Mouse (Mus musculus) midbrain, postnatal 0 days (tissue): ENCODE data around the gene Kcnab2. TPM values are rescaled to one million over a fixed set of nuclear protein-coding genes. Genes with fewer than 3 reads are reported as not detected.
A peak's percentile ranks its signal among the peaks of the same experiment; 100 is the strongest.

Source experiments
- ATAC-seq: fragments of 200-750 bp; cut with Nextera tagmentation; 2 replicates; pipeline ENCODE4 v1.8.0; 2017; ENCODE audit warnings: moderate number of reproducible peaks, mild to moderate bottlenecking, moderate TSS enrichment, moderate library complexity; ENCODE audit not compliant: low FRiP score
- DNase-seq: peaks from one replicate; pipeline ENCODE4 v3.0.0-alpha.2; 2015; ENCODE audit warnings: low spot score
- H3K27ac ChIP-seq: fragments of 300-500 bp; sonication (generic); 2 replicates; pipeline ENCODE4 v1.5.1; 2014; ENCODE audit warnings: low read depth, mild to moderate bottlenecking, low read length, mixed read lengths
- H3K27me3 ChIP-seq: fragments of 300-500 bp; sonication (generic); 2 replicates; pipeline ENCODE4 v1.6.1; 2014; ENCODE audit warnings: low read length, control low read depth, mixed read lengths; ENCODE audit not compliant: insufficient read depth
- H3K36me3 ChIP-seq: fragments of 300-500 bp; sonication (generic); 2 replicates; pipeline ENCODE4 v1.6.1; 2014; ENCODE audit warnings: low read length, control low read depth, mixed read lengths; ENCODE audit not compliant: insufficient read depth
- H3K4me1 ChIP-seq: fragments of 300-500 bp; sonication (generic); 2 replicates; pipeline ENCODE4 v1.6.1; 2014; ENCODE audit warnings: mild to moderate bottlenecking, control low read depth, antibody characterized with exemption, low read length, mixed read lengths; ENCODE audit not compliant: insufficient read depth
- H3K4me2 ChIP-seq: fragments of 300-500 bp; sonication (generic); 2 replicates; pipeline ENCODE4 v1.6.1; 2014; ENCODE audit warnings: low read depth, mild to moderate bottlenecking, low read length, mixed read lengths; ENCODE audit not compliant: poor library complexity, severe bottlenecking
- H3K4me3 ChIP-seq: fragments of 300-500 bp; sonication (generic); 2 replicates; pipeline ENCODE4 v1.5.1; 2014; ENCODE audit warnings: low read depth, mild to moderate bottlenecking, low read length, moderate library complexity
- H3K9ac ChIP-seq: fragments of 300-500 bp; sonication (generic); replicated peaks from 2 replicates; pipeline ENCODE4 v1.6.1; 2014; ENCODE audit warnings: mild to moderate bottlenecking, low read length, moderate library complexity, mixed read lengths; ENCODE audit not compliant: poor library complexity, severe bottlenecking
- H3K9me3 ChIP-seq: fragments of 300-500 bp; sonication (generic); 2 replicates; pipeline ENCODE4 v1.6.1; 2016; ENCODE audit warnings: low read length, control low read depth
- CTCF ChIP-seq: IDR thresholded peaks from 2 replicates; pipeline ENCODE4 v1.5.1; 2016; ENCODE audit warnings: antibody characterized with exemption, mild to moderate bottlenecking
- WGBS: fragments of 180-500 bp; shearing (Covaris S2); extraction: QIAGEN DNeasy Blood & Tissue Kit; methylation state at CpG from one replicate; pipeline ENCODE4 v1.1.7; 2014; 5-methylcytosine and 5-hydroxymethylcytosine counted together
- polyA plus RNA-seq: library from polyadenylated mRNA; unstranded; fragments of >200 nt; fragmentation: Nextera tagmentation; extraction: Ambion mirVana; gene quantifications from 2 replicates; pipeline ENCODE4 v1.2.1, GENCODE M21; 2015
- total RNA-seq: library from RNA; depleted of rRNA; stranded (reverse); fragments of >200 nt; gene quantifications from 2 replicates; pipeline ENCODE4 v1.2.3, GENCODE M21; 2014

The Kcnab2 gene
- total and polyA plus RNA-seq, 2 experiments from 2014 or later, result 30.2 to 66.9 TPM

GRCm38 (mm10) chr4:152477106-152477465 is 585 bp downstream of the Kcnab2 start:
- peak overlapping the region; percentile 65 for H3K4me2 ChIP-seq
- no peaks in the 10 kb centered on the region for H3K27me3 ChIP-seq
- H3K36me3 ChIP-seq, result peaks cover 3% of the 10 kb centered on the region; the same call in 1 of the 2 replicates
- no peaks in the 10 kb centered on the region for H3K9me3 ChIP-seq
- H3K4me1 ChIP-seq, result peaks cover 7% of the 10 kb centered on the region
- H3K27ac ChIP-seq, result peak overlapping the region; percentile 70
- no peak; the same call in 1 of the 2 replicates for ATAC-seq
- no peak for DNase-seq
- H3K4me3 ChIP-seq, result peak overlapping the region; percentile 44
- WGBS, result 0% methylated on average over 18 of the region's 21 CpGs
- H3K9ac ChIP-seq, result peak overlapping the region; percentile 74
- TF ChIP-seq CTCF, result no peak

- Histone ChIP-seq H3K4me2 (peak within 1 kb of the TSS; percentile 65), H3K4me3 (peak within 1 kb of the TSS; percentile 44), H3K27ac (peak within 1 kb of the TSS; percentile 86), H3K9me3 (no peaks in the 10 kb centered on the region), H3K9ac (peak within 1 kb of the TSS; percentile 74), H3K4me1 (peaks cover 7% of the 10 kb centered on the region), H3K36me3 (peaks cover 3% of the 10 kb centered on the region; the same call in 1 of the 2 replicates), H3K27me3 (no peaks in the 10 kb centered on the region)
- DNase-seq (peak; percentile 31), ATAC-seq (no peak)
- 2% methylated on average over 18 of the region's 18 CpGs for WGBS
- no peak for TF ChIP-seq CTCF
Observed at GRCm38 (mm10) chr4:152476427-152477023, 1.1 kb downstream of the Kcnab2 start, which contains the start of gene Nphp4. Gene Nphp4, plus strand, starts transcription at chr4:152476706.

GRCm38 (mm10) chr4:152475941-152476340 is 1.7 kb downstream of the Kcnab2 start:
- H3K9ac ChIP-seq, result 0 out of 2 replicates have a peak overlapping the region, but pooled peaks have one; percentile 74
- TF ChIP-seq CTCF, result no peak
- H3K4me1 ChIP-seq, result peaks cover 7% of the 10 kb centered on the region
- no peak overlapping the region for H3K27ac ChIP-seq
- ATAC-seq (no peak), DNase-seq (no peak)
- no peaks in the 10 kb centered on the region for H3K9me3 ChIP-seq
- H3K27me3 ChIP-seq, result no peaks in the 10 kb centered on the region
- 84% methylated on average over 7 of the region's 7 CpGs for WGBS
- H3K4me3 ChIP-seq, result peak overlapping the region; percentile 44
- H3K4me2 ChIP-seq, result peak overlapping the region; percentile 65
- peaks cover 3% of the 10 kb centered on the region; the same call in 1 of the 2 replicates for H3K36me3 ChIP-seq

DNA sequence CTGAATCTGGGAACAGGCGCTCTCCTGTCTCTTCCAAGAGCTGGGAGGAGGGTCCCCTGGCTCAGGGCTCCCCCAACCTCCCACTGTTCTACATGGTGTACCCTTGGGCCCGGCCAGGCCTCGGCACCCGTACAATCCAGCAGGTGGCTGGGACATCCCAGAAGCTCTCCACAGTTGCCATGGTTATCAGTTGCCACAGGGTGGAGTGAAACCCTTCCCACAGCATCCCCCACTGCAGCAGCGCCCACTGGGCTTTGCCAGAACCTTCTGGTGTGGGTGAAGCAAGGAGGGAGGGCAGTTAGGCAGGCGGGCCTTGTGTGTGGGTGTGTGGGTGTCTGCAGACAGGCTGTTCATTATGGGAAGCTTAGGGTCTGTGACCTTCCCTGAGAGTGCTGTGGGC is 9.7 kb downstream of the Kcnab2 start:
- Histone ChIP-seq H3K4me3 (no peak overlapping the region), H3K36me3 (no peaks in the 10 kb centered on the region), H3K4me1 (no peaks in the 10 kb centered on the region), H3K4me2 (no peak overlapping the region), H3K9me3 (no peaks in the 10 kb centered on the region), H3K27ac (no peak overlapping the region), H3K9ac (no peak overlapping the region), H3K27me3 (no peaks in the 10 kb centered on the region)
- no peak for TF ChIP-seq CTCF
- 72% methylated on average over 6 of the region's 6 CpGs for WGBS
- ATAC-seq, result 0 out of 2 replicates have a peak, but pooled peaks have one; percentile 22
- DNase-seq, result no peak

- H3K9ac ChIP-seq, result no peak overlapping the region
- no peak for DNase-seq
- no peak for ATAC-seq
- no peaks in the 10 kb centered on the region for H3K36me3 ChIP-seq
- no peaks in the 10 kb centered on the region for H3K4me1 ChIP-seq
- H3K4me3 ChIP-seq, result no peak overlapping the region
- TF ChIP-seq CTCF, result no peak
- H3K27me3 ChIP-seq, result no peaks in the 10 kb centered on the region
- no peak overlapping the region for H3K4me2 ChIP-seq
- no peak overlapping the region for H3K27ac ChIP-seq
- no peaks in the 10 kb centered on the region for H3K9me3 ChIP-seq
- WGBS, result 77% methylated on average over 13 of the region's 13 CpGs
Observed at GRCm38 (mm10) chr4:152466601-152467000, 11.1 kb downstream of the Kcnab2 start.

- H3K36me3 ChIP-seq, result no peaks in the 10 kb centered on the region
- no peaks in the 10 kb centered on the region for H3K27me3 ChIP-seq
- no peak overlapping the region for H3K9ac ChIP-seq
- no peak overlapping the region for H3K4me2 ChIP-seq
- no peak for TF ChIP-seq CTCF
- 10% methylated on average over 8 of the region's 8 CpGs for WGBS
- 0 out of 2 replicates have a peak overlapping the region, but pooled peaks have one; percentile 8 for H3K27ac ChIP-seq
- no peaks in the 10 kb centered on the region for H3K9me3 ChIP-seq
- H3K4me3 ChIP-seq, result no peak overlapping the region
- no peaks in the 10 kb centered on the region for H3K4me1 ChIP-seq
- ATAC-seq (peak; percentile 65), DNase-seq (peak; percentile 53)
Observed at GRCm38 (mm10) chr4:152465116-152465515, 12.6 kb downstream of the Kcnab2 start.
